Mouse (Mus musculus) lung, postnatal 0 days (tissue): ENCODE results near the gene Alg9.
A peak's percentile ranks its signal among the peaks of the same experiment; 100 is the strongest.

Experiments
- CTCF ChIP-seq: IDR thresholded peaks from 2 replicates; pipeline ENCODE4 v1.5.1; 2016; ENCODE audit warnings: antibody characterized with exemption, mild to moderate bottlenecking
- EP300 ChIP-seq: IDR thresholded peaks from 2 replicates; pipeline ENCODE4 v1.6.1; 2016; ENCODE audit warnings: antibody characterized with exemption, mild to moderate bottlenecking, control low read depth

GRCm38 (mm10) chr9:50782155-50782554 is 7.3 kb downstream of the Alg9 start:
- TF ChIP-seq CTCF (peak; percentile 64), EP300 (no peak)
